Mouse (Mus musculus): ENCODE measurements at regions not wholly inside any gene's neighbourhood (a gene's known extent, or its start where the extent isn't known, plus 50 kb on each side); places are given as distances from the start of the nearest gene placed in this dataset.

DNA sequence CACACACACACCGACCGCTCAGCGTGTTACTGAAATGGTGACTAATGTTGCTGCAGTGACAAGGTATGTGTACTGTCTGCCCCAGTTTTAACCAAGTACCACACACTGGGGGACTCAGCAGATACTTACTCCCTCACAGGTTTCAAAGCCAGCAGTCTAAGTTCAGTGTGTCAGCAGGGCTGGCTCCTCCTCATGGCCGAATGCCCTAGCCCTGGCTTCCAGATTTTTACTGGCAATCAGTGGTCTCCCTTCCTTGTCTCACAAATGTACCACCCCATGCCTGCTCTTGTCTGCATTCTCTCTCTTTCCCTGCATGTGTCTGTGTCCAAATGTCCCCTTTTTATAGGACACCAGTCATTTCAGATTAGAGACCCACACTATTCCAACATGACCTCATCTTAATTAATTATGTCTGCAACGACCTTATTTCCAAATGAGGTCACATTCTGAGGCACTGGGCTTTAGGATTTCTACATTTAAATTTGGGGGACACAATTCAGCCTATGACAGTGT is 114.7 kb downstream of the Uri1 start:
- DNase-seq (ENCODE audit: low read depth, low spot score), result no peak

- peak; percentile 89 for DNase-seq (ENCODE audit: low read depth, low spot score)
Observed at GRCm38 (mm10) chr7:37893885-37894284, 120.4 kb upstream of the Zfp536 start.

GRCm38 (mm10) chr7:37874382-37874781 is 100.9 kb upstream of the Zfp536 start:
- DNase-seq (ENCODE audit: low read depth, low spot score), result no peak

GRCm38 (mm10) chr7:37870956-37871355 is 97.5 kb upstream of the Zfp536 start:
- no peak for DNase-seq (ENCODE audit: low read depth, low spot score)

- no peak for DNase-seq (ENCODE audit: low read depth, low spot score)
Observed at GRCm38 (mm10) chr7:37866468-37866867, 93.0 kb upstream of the Zfp536 start.

DNA sequence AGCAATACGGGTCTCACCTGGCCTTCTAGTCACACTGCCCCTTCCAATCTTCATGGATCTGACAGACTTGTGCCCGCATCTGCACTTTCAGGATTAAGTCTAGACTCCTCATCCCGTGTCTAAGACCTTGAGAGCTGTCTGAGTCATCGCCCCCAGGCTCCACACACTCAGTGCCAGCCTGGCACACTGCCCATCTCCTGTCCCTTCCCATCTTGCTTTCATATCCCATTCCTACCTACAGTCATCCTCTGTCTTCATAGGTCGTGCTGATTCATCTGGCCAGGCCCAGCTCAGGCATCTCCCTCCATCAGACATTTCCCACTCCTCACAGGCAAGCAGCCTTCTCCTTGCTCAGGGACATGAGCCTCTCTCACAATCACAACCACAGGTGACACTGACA is 78.0 kb upstream of the Zfp536 start:
- no peak for DNase-seq (ENCODE audit: low read depth, low spot score)

DNA sequence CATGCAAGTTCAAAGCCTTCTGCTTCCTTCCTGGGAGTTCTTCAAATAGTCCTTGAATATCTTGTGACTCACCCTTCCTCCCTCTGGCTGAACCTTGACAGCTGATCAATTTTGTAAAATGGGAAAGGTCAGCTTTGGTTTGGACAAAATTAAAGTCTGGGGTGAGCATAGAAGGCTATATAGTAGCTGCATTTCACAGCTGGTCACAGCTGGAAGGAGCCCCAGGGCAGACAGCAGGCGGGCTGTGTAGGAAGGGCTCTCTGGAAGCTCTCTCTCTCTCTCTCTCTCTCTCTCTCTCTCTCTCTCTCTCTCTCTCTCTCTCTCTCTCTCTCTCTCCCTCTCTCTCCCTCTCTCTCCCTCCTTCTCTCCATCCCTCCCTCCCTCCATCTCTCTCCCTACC is 71.8 kb upstream of the Zfp536 start:
- DNase-seq (ENCODE audit: low read depth, low spot score), result no peak

DNA sequence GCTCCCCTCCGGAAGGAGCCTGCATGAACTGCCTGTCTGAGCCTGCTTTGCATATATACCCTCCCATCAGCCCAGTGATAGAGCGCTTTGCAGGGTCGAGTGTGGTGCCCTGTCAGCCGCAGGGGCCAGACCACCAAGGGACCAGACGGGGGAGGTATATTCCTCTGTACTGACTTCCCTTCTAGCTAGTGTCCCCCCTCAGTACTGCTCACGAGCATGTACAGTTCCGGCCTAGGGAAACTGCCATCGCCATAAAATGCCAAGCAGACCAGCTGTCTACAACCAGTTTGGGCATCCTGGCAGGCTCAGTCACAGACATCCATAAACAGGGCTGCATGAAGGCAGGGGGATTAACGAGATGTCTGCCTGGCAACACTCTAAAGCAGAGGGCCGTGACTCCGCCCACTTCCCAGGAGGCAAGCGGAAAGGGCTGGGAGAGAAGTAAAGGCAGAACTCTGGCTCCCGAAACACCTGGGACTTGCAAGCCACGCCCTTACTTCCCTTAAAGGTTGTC is 68.6 kb upstream of the Zfp536 start:
- DNase-seq (ENCODE audit: low read depth, low spot score), result peak; percentile 89

DNA sequence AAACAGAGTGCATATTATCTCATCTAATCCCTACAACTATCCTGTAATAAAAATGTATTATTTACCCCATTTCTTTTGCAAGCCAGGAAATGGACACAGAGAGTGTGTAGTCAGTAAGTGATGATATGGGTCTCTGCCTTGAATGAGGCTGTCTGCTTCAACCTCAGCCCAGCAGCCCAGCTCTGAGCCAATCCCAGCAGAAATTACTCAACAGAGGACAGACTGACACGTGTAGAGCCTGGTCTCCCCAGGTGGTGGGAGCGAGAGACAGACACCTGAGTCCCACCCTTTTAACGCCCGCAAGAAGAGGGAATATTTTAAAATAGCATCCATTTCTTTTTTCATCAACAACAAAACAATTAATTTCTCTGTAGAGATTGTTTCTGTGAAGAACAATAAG is 68.1 kb upstream of the Zfp536 start:
- DNase-seq (ENCODE audit: low read depth, low spot score), result peak; percentile 13

- DNase-seq (ENCODE audit: low read depth, low spot score), result no peak
Observed at GRCm38 (mm10) chr7:37837883-37838282, 64.4 kb upstream of the Zfp536 start.

- DNase-seq (ENCODE audit: low read depth, low spot score), result no peak
Observed at GRCm38 (mm10) chr7:37837372-37837771, 63.9 kb upstream of the Zfp536 start.

- DNase-seq (ENCODE audit: low read depth, low spot score), result no peak
Observed at GRCm38 (mm10) chr7:37833420-37833819, 60.0 kb upstream of the Zfp536 start.

DNA sequence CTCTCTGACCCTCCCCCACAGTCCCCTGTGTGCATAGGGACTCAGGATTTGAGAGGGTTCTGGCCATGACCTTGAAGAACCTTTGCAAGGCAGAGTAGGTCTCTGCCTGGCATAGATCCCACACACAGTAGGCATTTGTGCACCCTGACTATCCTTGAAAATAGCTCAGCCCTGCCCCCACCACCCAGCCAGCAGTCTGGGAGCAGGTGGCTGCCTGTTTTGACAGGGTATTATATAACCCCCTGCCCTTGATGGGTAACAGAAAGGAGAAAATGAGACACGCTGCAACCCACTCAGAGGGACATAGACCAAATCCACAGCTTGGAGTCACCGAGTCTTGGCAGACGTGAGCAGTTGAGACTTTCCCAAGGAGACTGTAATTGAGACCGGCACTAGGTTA is 58.9 kb upstream of the Zfp536 start:
- no peak for DNase-seq (ENCODE audit: low read depth, low spot score)

- peak; percentile 75 for DNase-seq (ENCODE audit: low read depth, low spot score)
Observed at GRCm38 (mm10) chr7:37825766-37826165, 52.3 kb upstream of the Zfp536 start.

Data from ZHBTc4 (cell line).